Mouse (Mus musculus): ENCODE data around the gene Tsku. TPM values are rescaled to one million over a fixed set of nuclear protein-coding genes. Genes with fewer than 3 reads are reported as not detected.
A peak's percentile ranks its signal among the peaks of the same experiment; 100 is the strongest.

Tsku gene
- polyA plus RNA-seq, 1 experiment, result 8.4 TPM

DNA sequence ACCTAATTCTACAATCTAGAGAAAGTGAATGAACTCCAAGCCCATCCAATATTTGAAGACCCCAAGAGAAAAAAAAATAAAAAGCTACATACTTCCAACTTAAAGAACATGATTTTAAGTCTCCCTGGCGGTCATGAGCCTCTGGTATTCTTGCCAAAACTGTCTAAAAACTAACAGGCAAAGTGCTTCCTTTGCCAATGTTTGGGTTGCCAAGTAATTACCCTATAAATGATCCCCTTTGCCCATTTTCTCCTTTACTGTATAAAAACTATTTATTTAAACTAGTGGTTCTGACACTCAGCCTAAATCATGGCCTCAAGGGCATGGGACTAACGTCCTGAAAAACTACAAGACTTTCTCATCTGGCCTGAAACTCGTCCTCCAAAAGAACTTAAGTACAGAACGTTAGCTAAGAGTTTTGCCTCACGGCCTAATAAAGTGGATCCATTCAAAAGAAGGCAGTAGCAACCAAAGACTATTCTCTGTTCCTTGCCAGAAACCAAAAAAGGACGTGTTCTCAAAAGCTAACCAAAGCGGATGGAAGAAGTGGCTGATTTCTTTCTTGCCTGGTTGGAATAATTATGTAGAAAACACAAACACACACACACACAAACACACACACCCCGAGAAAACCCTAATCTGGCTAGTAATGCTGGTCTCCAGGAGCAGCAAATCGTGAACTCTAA is 53.1 kb downstream of the Tsku start:
- peak overlapping the region; percentile 39 for H3K4me3 ChIP-seq
- H3K4me2 ChIP-seq (ENCODE audit: low read depth), result peak overlapping the region; percentile 74

DNA sequence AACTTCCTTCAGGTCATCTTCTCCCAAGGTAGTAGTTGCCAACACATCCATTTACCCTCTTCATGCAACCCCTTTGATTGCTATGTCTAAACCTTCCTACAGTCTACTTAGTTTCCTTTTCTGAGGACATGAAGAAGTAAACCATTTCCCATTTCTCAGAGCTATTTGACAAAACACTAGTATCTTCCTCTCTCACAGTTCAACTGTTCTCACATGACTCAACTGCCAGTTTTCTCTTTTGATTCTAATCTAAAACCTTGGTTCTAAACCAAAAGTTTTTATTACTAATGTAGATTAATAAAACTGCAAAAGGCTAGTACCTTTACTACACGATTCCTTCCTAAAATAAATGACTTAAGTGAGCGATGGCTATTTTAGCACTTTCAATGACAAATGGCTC is 53.7 kb downstream of the Tsku start:
- Histone ChIP-seq H3K4me2 (ENCODE audit: low read depth) (no peak overlapping the region), H3K79me2 (ENCODE audit: control insufficient read depth, insufficient read depth) (no peaks in the 10 kb centered on the region), H3K36me3 (ENCODE audit: control insufficient read depth, insufficient read depth) (no peaks in the 10 kb centered on the region), H3ac (ENCODE audit: control insufficient read depth, insufficient read length) (no peak overlapping the region), H3K4me3 (no peak overlapping the region), H3K27me3 (ENCODE audit: control insufficient read depth, insufficient read depth, insufficient read length) (no peaks in the 10 kb centered on the region)
- no peak for TF ChIP-seq MYOD1 (IDR thresholded peaks at IDR 0.05; ENCODE audit: control insufficient read depth in 1 of 3, insufficient read length in 2 of 3, low read depth in 2 of 3)
- TF ChIP-seq POLR2AphosphoS2 (IDR thresholded peaks at IDR 0.05; ENCODE audit: insufficient read length, low read depth), result no peak
- TF ChIP-seq MYOG (IDR thresholded peaks at IDR 0.05; ENCODE audit: control insufficient read depth in 1 of 3, insufficient read depth in 1 of 3, insufficient read length in 2 of 3, low read depth in 2 of 3), result no peak
- no peak for TF ChIP-seq TCF3 (IDR thresholded peaks at IDR 0.05; ENCODE audit: insufficient read length, low read depth)
- no peak for TF ChIP-seq CEBPB (IDR thresholded peaks at IDR 0.05; ENCODE audit: insufficient read depth, poor library complexity, severe bottlenecking)
- TF ChIP-seq E2F4 (IDR thresholded peaks at IDR 0.05; ENCODE audit: insufficient read depth), result no peak

More for the DNA sequence above, 53.1 kb downstream of the Tsku start:
- TF ChIP-seq SRF (IDR thresholded peaks at IDR 0.05; ENCODE audit: control insufficient read depth, insufficient read length, low read depth) (no peak), E2F4 (IDR thresholded peaks at IDR 0.05; ENCODE audit: insufficient read depth) (no peak), POLR2A (IDR thresholded peaks at IDR 0.05; ENCODE audit: insufficient read length, low read depth) (no peak), CEBPB (IDR thresholded peaks at IDR 0.05; ENCODE audit: insufficient read depth, poor library complexity, severe bottlenecking) (no peak), MAX (IDR thresholded peaks at IDR 0.05; ENCODE audit: low read depth) (no peak), POLR2AphosphoS2 (IDR thresholded peaks at IDR 0.05; ENCODE audit: insufficient read length, low read depth) (no peak), TCF3 (IDR thresholded peaks at IDR 0.05; ENCODE audit: insufficient read length, low read depth) (no peak), USF1 (IDR thresholded peaks at IDR 0.05; ENCODE audit: low read depth) (no peak), REST (IDR thresholded peaks at IDR 0.05; ENCODE audit: insufficient read depth, insufficient read length) (no peak), MYOG (IDR thresholded peaks at IDR 0.05; ENCODE audit: control insufficient read depth in 1 of 3, insufficient read depth in 1 of 3, insufficient read length in 2 of 3, low read depth in 2 of 3) (no peak), TCF12 (IDR thresholded peaks at IDR 0.05; ENCODE audit: insufficient read depth, poor library complexity, severe bottlenecking) (no peak)
- no peaks in the 10 kb centered on the region for H3K36me3 ChIP-seq (ENCODE audit: control insufficient read depth, insufficient read depth)
- H3K79me2 ChIP-seq (ENCODE audit: control insufficient read depth, insufficient read depth), result no peaks in the 10 kb centered on the region
- peak overlapping the region; percentile 54 for H3ac ChIP-seq (ENCODE audit: control insufficient read depth, insufficient read length)
- H3K27me3 ChIP-seq (ENCODE audit: control insufficient read depth, insufficient read depth, insufficient read length), result no peaks in the 10 kb centered on the region

Other genes with a start within 250 kb of the Tsku start
- gene Myo7a, start 241.8 kb downstream of the Tsku start, polyA plus RNA-seq (2012; fragmentation: generic; extraction: Trizol), result 0.29 TPM
- gene Omp, start 215.8 kb downstream of the Tsku start, polyA plus RNA-seq (2012; fragmentation: generic; extraction: Trizol), result 0.35 TPM
- gene Capn5, start 183.1 kb downstream of the Tsku start, polyA plus RNA-seq (2012; fragmentation: generic; extraction: Trizol), result 6.2 TPM
- 0.04 TPM for gene B3gnt6, start 161.8 kb downstream of the Tsku start, polyA plus RNA-seq (2012; fragmentation: generic; extraction: Trizol)
- 9.1 TPM for gene Acer3, start 40.1 kb downstream of the Tsku start, polyA plus RNA-seq (2012; fragmentation: generic; extraction: Trizol)
- gene Gucy2d, start 79.1 kb upstream of the Tsku start, polyA plus RNA-seq (2012; fragmentation: generic; extraction: Trizol), result not detected
- 0.22 TPM for gene Lrrc32, start 128.0 kb upstream of the Tsku start, polyA plus RNA-seq (2012; fragmentation: generic; extraction: Trizol)

All from myocyte (in vitro differentiated cells).